Mouse (Mus musculus) E14TG2a.4 (cell line): Measurements from ENCODE around the gene Acsl4.

ENCODE experiments used
- CTCF ChIP-seq: conservative IDR thresholded peaks from 2 replicates; pipeline ENCODE4 v1.5.1; 2014; ENCODE audit warnings: low read length
- NANOG ChIP-seq: IDR thresholded peaks from 2 replicates; pipeline ENCODE4 v1.6.1; 2014; ENCODE audit warnings: borderline replicate concordance, low read length, mixed read lengths

GRCm38 (mm10) chrX:142410060-142410459 is 19.7 kb upstream of the Acsl4 start:
- TF ChIP-seq CTCF (no peak), NANOG (no peak)
